Mouse (Mus musculus) left cerebral cortex, adult 8-10 months (tissue): Measurements from ENCODE around the gene Opcml. TPM values are rescaled to one million over a fixed set of nuclear protein-coding genes. Genes with fewer than 3 reads are reported as not detected.

Experiments
- DNase-seq, 2 experiments: peaks; one replicate each; pipeline ENCODE4 v3.0.0; 2022; ENCODE audit warnings: low spot score in 2 of 2
- total RNA-seq, 4 experiments: library from RNA; stranded (reverse); gene quantifications; 2 replicates each; pipeline ENCODE4 v1.2.4; 2022

The Opcml gene
- total RNA-seq, 4 experiments from 2014 or later, result 202 to 222 (median 210) TPM

DNA sequence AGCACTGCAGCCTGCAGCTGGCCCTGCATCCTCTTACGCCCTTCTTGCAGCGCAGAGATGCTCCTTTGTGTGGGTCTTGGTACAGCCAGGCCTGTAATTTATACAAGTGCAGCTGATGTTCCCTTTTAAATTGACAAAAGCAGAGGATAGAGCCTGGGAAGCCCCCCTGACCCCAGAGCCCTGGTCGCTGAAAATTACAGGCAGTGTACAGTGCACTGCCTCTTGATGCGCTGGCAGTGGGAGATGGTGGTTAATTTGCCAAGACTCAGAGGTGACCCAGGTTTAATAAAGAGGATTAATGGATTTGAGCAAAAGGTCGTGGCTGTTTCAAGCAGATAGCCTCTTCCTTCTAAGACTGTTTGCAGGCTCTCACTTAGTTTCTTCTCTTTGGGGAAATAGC, 39.9 kb downstream of the Opcml start:
- no peak for DNase-seq

DNA sequence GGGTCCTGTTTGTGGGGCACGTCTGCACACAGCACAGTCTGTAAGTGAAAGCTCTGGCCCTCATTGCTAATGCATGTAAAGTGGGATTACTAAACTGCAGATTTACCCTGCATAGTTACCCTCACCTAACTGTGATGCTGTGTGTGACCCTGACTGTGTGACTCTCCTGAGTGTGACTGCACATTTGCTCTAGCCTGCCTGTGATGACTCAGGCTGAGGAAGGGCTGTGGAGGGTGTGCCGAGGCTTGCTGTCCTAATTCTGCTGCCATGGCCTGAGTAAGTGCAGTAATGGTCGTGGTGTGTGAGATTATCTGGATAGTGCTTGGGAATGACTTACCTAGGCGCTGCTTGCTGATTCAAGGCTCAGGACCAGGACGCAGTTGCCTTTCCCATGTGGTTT, 52.2 kb downstream of the Opcml start:
- DNase-seq, result no peak

DNA sequence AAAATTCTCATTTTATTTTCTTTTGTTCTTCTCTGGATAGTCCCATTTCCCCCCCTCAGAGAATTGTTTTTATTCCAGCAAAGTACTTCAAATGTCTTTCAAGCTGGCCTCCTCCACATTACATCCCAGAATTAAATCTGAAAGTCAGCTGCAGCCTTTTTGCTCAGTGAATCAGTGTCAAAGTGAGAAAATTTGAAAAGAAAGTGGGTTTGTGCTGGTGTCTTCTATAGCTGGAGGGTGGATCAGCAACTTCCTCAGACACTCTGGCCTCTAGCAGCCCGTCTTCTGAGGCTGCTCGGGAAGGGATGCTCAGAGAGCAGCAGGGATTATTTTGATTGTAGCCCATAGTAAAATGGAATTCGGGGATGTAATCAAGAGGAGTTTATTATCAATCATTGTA, 81.0 kb downstream of the Opcml start:
- DNase-seq, result no peak

DNA sequence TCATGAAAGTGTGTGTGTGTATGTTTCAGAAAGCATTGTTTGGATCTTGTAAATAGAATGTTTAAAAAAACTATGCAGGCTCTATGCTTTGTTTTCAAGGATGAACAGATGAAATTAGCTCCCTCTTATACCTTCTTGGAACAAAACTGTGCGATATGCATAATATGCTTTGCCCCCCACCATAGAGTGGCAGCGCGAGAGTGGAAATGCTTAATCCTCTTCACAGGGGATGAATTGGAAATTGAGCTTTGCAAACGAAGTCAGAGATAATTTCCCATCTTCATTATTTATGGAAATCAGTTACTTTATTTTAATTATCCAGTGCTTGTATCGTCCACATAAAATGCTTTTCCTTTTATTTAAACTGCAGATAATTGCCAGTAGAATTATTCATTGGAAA, 99.1 kb downstream of the Opcml start:
- no peak for DNase-seq

DNA sequence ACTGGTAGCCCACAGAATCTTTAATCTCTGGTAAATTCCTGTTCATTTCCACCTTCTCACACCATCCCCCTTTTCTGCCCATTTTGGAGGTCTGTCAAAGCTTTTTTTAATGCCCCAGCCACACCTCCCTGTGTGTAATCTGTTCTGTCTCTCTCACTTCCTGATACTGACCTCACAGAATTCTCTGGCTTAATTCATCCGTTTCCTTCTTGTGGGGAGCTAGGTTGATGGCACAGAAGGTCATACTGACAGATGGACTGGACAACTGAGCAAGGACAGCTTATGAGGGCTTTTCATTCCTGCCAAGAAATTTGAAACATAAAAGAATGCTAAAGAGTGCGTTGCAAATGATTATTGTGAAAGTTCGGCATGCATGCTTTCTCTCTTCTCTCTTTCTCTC, 126.7 kb downstream of the Opcml start:
- DNase-seq, result no peak

DNA sequence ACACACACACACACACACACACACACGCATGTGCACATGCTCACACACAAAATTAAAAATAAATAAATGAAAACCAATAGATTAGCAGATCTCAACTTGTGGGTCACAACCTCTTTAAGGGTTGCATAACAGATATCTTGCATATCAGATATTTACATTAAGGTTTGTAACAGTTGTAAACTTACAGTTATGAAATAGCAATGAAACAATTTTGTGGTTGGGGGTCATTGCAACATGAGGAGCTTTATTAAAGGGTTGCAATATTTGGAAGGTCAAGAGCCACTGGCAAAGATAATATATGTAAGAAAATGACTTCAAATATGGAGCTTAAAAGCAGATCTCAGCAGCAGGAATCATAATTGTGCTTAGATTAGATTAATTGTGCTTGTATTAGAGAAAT, 132.9 kb downstream of the Opcml start:
- DNase-seq, result no peak

DNA sequence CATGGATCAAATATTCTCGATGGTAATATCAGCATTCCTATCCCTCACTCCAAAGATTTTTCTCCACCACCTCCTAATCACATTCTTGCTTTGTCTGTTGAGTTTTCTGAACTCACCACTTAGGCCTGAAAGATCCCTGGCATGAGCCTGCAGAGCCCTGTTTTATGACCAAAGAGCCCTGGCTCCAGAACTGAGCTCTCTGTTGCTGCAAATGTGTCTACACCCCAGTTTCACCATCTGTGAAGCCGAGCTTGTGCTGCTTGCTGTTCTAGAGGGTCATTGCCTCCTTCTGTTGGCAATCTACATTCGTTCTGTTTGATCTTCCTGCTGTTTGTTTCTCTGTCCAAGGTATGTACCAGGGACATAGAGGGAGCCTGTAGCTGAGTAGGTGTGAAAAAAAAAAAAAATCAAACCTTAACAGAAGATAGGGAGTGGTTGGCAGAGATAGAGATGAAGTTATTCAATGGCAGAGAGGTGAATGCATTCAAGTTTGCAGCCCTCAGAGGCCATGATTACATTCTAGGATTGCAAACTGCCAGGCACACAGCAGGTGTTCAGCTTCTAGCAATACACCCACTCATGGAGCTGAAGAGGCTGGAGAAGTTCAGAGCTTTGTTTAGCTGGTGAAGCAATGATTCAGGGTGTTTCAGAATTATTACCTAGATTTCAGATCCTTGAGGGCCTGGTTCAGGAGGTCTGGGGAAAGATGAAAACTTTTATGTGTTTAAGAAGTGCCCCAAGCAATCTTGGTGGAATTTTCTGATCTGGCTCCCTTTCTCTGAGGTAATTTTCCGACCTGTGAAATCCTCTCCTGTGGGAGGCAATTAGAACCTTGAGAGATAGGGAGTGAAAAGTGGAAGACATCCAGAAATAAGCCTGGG, 133.6 kb downstream of the Opcml start:
- peak in 1 of 2 experiments; percentile 58 for DNase-seq

DNA sequence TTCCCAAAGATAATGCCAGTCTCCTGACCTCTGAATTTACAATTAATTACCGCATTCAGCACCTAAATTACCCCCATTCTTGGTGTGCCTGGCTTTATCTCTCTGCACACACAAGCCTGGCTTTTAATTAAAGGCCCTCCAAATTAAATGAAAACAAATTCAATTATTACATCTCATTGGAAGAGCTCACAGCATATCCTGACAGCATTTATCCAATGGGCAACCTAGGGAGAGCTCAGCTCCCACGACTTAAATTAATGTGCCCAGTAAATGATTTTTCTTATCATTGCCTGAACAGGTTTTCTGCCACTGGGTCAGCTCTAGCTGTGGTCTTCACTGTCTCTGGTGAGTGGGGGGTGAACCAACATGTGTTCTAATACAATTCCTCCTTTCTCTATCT, 135.1 kb downstream of the Opcml start:
- DNase-seq, result no peak

DNA sequence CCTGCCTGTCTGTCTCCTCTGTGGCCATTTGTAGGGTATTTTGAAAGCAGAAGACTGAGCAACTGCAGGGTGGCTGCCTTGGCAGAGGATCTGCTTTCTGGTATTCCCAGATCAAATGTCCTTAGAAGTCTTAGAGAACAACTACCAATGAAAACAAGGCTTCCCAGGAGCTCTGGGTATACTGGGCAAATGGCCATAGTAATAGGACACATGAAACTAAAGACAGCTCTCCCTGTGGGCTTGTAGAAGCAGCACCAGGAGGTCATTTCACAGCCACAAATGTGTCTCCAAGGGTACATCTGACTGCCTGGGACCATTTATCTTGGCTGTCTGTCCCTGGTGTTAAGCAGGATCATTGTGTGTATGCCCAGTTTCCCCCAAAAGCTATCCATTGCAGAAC, 146.7 kb downstream of the Opcml start:
- DNase-seq, result no peak

DNA sequence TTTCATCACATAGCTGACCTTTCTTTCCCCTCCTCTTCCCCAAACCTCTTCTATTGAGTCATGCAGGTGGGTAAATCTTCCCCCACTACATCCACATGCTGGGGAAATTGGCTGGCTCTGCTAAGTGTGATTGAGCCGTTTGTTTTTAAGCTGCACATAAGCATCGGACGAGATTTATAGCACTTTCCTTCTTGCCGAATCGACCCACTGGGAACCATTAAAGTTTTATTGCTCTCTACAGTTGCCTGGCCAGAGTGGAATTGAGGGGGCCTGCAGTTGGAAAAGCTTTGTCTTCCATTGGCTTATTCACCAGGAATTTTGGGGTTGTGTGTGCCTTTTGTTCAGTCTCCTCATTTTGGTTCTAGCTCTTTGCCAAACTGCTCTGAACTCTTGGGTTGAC, 147.1 kb downstream of the Opcml start:
- DNase-seq, result no peak

DNA sequence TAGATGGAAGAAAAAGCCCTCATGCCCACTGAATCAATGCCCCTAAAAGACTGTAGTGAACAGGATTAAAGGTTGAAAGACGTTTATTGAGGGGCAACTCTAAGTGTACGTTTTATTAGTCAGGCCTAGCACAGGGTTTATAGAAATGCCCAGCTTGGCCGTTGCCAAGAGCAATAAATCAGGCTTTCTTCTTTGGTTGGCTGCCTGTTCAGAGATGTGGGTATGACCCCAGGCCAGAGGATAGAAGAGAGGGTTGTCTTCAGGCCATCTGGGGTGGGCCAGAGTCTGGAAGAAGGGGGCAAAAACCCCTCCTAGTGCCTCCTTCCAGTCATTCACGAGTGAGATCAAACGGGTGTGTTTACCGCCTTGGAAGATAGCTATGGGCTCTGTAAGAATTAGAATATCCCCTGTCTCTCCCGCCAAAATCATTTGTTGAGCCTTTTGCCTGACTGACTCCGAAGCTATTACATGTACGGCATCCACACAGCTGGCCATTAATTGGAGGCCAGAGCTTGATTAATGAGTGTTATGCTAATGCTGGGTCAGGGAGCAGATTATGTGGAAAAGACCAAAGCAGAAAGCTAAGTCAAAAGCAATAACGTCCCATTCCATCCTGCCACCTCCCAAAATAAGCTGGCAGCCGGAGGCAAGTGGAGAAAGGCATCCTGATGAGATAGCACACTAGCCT, 154.9 kb downstream of the Opcml start:
- DNase-seq, result no peak

DNA sequence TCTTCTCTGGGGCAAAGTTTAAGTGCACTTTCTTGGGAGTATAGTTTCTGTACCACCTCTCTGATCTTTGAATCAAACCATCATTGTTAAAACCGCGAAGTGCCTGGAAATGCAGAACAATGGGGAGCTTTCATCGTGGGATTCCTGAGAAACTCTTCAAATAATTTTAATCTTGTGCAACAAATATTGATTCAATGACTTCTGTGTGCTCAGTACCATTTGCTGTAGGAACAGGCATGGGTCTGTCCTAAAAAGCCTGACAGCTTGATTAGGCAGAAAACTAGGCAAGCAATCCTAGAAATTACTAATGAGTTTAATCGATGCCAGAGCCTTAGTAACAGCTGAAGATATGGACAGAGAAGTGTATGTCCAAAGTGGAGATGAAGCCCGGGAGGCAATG, 160.5 kb downstream of the Opcml start:
- DNase-seq, result no peak

DNA sequence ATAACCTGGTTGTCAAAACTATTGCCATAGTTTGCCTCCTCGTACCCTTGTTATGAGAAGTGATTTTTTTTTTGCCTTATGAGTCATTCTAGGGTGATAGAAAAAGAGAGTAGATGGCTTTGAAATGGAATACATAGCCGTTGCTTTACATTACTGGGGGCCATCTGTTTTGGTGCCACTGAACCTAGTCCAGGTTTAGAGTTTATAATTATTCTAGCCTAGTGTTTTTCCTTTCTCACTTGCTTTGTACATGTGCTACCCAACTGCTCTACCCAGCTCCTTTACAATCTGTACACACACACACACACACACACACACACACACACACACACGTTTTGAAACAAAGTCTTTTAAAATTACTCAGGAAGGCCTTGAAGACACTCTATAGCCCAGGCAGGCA, 171.1 kb downstream of the Opcml start:
- peak in 1 of 2 experiments; percentile 24 for DNase-seq

DNA sequence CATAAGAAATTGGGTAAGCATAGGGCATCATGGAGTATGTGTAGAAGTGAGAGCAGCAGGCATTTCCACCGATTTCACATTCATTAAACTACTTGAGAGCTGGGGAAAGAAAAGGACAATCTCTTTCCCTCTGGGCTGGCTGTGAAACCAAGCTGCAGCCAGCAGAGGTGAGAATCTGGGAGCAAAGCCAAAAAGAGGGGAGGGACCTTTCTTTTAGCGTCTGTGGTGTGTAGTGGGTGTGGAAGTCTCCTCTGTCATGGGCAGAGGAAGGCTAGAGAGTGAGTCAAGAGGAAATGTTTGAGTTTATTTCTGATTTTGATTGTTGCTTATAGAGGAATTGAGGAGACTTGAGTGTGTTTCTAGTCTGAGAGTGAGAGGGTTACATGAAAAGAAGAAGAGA, 172.8 kb downstream of the Opcml start:
- DNase-seq, result no peak

DNA sequence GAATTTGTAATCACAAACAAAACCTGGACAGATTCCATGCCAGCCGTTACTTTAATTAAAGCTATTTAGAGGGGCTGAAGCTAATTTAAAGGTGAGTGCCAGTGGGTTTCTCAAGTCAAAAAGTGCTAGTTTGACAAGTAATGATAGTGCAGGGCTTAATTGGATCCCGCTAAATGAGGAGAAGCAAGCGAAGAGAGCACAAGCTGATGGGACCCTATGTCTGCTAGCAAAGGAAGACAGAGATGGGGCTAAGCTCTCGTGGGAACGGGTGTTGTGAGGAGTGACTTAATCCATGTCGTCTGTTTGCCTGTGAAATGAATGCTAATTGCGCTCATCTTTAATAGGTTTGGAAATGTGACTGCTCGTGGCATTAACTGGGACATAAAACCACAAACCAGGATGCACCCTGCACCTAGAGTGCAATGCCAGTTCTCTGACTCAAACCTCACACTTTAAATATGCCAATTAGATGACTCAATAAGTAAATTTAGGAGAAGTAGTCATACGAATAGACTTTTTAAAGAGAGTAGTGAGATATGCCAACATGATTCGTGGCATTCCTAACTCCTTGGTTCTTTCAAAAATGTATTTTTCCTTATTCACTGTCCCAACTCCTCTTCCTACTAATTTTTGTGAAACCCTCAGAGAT, 174.5 kb downstream of the Opcml start:
- no peak for DNase-seq

DNA sequence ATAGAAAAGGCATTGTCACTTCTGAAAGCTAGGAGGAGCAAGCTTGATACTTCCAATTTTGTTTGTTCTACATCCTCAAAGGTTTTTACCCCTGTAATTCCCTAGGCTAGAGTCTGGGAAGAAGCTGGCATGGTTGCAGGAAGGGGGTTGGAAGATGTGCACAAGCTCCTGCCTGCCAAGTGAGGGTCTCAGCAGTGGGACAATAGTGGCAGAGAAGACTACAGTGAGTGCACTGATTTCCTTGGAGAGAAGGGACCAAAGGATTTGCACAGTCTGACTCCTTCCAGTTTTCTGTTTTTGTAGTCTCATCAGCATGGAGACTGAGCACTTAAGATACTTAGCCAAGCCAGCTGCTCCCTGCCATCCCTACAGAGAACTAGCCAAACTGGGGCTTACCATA, 177.7 kb downstream of the Opcml start:
- no peak for DNase-seq

DNA sequence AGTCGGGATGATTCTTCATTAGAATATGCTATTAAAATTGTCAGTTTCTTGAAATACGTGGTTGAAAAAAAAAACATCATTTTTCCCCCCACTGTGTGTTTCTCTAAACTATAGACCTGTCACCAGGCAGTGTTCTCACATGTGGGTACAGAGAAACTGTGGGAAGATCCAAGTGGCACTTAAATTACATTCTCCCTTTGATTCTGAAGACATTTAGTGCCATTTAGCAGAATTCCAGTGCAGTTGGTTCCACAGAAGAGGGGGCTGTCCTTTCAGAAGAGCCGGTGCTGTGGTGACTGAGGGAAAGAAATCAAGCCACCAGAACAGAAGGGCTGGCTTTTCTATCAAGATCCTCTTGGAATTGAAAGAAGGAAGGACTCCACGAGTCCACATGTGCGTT, 181.7 kb downstream of the Opcml start:
- DNase-seq, result no peak

DNA sequence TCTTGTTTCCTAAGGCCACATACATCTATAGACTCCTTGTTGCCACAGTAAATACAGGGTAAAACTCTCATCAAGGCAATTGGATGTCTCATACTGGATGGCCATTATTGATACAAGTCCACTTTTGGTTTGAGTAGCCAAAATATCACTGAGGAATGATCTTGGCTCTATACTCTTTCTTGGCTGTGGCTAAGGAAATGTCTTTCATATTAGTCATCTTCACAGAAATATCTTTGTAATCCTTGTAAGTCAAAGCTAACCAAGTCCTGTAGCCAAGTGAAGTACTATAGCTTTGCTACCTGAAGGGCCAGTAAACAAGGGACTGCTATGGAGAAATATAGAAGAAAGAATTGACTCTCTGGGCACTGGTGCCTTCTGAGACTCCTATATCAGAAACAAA, 192.0 kb downstream of the Opcml start:
- no peak for DNase-seq

DNA sequence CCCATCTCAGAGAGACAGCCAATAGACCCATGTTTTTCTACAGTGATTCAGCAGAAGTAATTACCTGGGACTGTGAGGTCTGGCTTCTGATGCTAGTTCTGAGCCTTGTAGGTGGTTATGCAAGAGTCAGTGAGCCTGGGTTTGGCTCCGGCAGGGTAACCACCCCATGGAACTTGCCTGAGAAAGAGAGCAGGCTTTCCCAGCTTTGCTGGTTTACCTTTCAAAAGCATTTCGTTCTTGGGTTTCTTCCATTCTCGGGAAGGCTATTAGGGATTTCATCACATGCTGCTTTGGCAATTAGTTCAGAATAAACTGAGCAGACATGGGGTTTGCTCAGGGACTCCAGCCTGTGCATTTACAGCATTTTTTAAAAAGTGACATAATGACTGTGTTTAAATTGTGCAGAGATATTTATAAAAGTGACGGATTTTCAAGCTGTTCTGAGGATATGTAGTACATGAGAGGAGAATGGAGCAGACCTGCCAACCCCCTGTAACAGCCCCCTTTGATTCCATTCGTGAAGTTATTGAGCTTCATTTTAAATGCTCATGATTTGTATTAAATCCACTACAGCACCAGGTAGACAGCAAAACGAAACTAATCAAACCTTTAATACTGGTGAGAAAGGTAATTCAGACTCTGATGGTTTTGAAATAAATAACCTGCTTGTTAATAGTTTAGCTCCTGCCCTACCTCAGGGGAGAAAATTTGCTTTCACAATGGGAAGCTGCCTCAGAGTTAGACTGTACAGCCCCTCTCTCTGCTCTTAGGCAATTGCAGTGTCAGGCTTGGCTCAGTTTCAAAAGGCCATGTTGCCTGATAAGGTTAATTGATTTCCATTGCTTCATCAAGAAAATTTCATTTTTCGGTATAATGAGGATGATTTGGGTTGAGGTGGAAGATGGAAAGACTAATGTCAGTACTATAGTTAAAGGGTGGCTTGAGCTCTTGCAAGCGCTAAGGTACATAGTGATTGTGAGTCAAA, 196.3 kb downstream of the Opcml start:
- DNase-seq, result no peak

DNA sequence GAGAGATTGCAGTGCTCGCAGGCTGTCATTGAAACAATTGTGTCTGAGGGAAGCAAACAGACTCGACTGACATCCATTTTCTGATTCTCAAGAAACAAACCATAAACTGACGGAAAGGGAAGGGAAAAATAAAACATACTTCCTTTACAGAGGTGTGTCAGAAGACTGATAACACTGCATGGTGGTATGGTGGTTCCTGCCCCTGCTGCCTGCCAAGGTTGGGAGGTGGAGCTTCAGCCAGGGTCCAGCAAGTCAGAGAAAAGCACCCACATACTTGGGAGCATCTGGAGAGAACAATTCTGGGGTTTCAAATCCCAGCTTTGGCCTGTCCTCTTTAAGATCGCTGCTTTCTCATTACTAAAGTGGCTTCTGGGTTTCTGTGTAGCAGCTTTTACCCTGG, 201.0 kb downstream of the Opcml start:
- DNase-seq, result no peak

DNA sequence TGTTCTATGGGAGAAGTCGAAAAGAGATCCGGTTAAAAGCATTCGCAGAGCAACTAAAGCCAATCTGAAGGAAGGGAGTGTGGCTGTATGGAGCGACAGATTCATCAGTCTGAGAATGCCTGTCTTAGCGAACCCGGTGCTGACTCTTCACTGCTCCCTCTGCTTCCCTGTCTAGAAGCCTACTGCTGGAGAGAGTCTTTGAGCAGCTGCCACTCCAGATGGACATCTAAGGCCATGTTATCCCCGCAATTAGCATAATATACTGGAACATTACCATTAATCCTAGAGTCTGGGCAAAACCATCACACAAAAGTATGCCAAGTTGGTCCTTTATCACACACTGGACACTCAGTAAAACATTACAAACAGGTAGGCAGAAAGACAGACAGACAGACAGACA, 206.0 kb downstream of the Opcml start:
- no peak for DNase-seq
